Mouse (Mus musculus) gastrocnemius, postnatal 10 days (tissue): ENCODE data around the gene Amd2. TPM values are rescaled to one million over a fixed set of nuclear protein-coding genes. Genes with fewer than 3 reads are reported as not detected.

Experiments
- DNase-seq: peaks from one replicate; pipeline ENCODE4 v3.0.0; 2021; ENCODE audit warnings: mixed read lengths
- long read RNA-seq, 2 experiments: library from polyadenylated mRNA; stranded (forward); transcript quantifications; one replicate each; pipeline ENCODE4 v2.0.0; 2021
- total RNA-seq, 2 experiments: library from RNA; stranded (reverse); gene quantifications; 2 replicates each; pipeline ENCODE4 v1.2.3; 2021

The Amd2 gene
- total RNA-seq: 1 to 10 TPM; 6.6 to 7.2 TPM
- long read RNA-seq, experiment 1, transcript Amd2-201 (1 exons, 3,218 nt): major isoform, 18 of 18 reads
- long read RNA-seq, experiment 1, partial matches to known transcripts: 0 of 18 reads
- long read RNA-seq, experiment 1, other reads (novel, unspliced or antisense): 0 of 18 reads
- long read RNA-seq, experiment 2, transcript Amd2-201 (1 exons, 3,218 nt): major isoform, 18 of 18 reads
- long read RNA-seq, experiment 2, partial matches to known transcripts: 0 of 18 reads
- long read RNA-seq, experiment 2, other reads (novel, unspliced or antisense): 0 of 18 reads

GRCm38 (mm10) chr10:35711792-35712191 is at the start of gene Amd2:
Gene Amd2, minus strand, starts transcription at chr10:35711892.
- no peak for DNase-seq

GRCm38 (mm10) chr10:35761280-35761679 is 49.6 kb upstream of the Amd2 start:
- DNase-seq: no peak

GRCm38 (mm10) chr10:35737639-35738038 is 25.9 kb upstream of the Amd2 start:
- DNase-seq: no peak

- no peak for DNase-seq
Measured at GRCm38 (mm10) chr10:35714266-35714665, 2.6 kb upstream of the Amd2 start.
